Mouse (Mus musculus) layer of hippocampus, adult 2 months (tissue): ENCODE data around the gene Kat2b. TPM values are rescaled to one million over a fixed set of nuclear protein-coding genes. Genes with fewer than 3 reads are reported as not detected.
"Not testable (repeated sequence)": the region's sequence is repeated elsewhere in the genome, so short reads cannot be mapped to it uniquely, and the experiment has no call there.

Experiments
- DNase-seq, 2 experiments: peaks; one replicate each; pipeline ENCODE4 v3.0.0; 2022; ENCODE audit warnings: low spot score in 2 of 2
- H3K27ac ChIP-seq: fragments of 200-600 bp; 2 replicates; pipeline ENCODE4 v1.8.1; 2022
- H3K4me3 ChIP-seq: fragments of 200-600 bp; 2 replicates; pipeline ENCODE4 v1.8.1; 2022; ENCODE audit warnings: mild to moderate bottlenecking
- CTCF ChIP-seq: fragments of 200-600 bp; conservative IDR thresholded peaks from 2 replicates; pipeline ENCODE4 v1.8.1; 2022; ENCODE audit warnings: antibody characterized with exemption, mild to moderate bottlenecking, moderate library complexity
- total RNA-seq, 2 experiments: library from RNA; stranded (reverse); gene quantifications; 2 replicates each; pipeline ENCODE4 v1.2.3; 2021

Gene Kat2b
- total RNA-seq, 2 experiments from 2014 or later = 12.7 to 20.3 TPM

DNA sequence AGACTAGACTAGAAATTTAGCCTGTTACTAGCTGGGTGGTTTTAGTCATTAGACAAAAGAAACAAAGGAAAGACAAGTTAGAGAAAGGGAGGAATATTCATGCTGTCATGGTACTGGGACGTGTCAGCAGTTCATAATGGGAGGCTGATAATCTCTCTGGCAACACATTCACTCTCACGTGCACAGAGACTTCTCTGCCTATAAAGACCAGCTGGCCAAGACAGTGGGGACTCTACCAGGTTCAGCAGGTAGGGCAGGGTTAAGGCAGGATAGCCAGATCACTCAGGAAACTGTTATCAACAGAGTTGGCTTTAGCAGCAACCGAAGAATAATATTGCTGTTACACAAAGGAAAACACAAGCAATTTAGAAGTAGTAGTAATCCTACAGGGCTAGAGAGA lies 9.2 kb upstream of the Kat2b start:
- Histone ChIP-seq H3K4me3 (no peak overlapping the region), H3K27ac (no peak overlapping the region)
- no peak for TF ChIP-seq CTCF
- no peak for DNase-seq

DNA sequence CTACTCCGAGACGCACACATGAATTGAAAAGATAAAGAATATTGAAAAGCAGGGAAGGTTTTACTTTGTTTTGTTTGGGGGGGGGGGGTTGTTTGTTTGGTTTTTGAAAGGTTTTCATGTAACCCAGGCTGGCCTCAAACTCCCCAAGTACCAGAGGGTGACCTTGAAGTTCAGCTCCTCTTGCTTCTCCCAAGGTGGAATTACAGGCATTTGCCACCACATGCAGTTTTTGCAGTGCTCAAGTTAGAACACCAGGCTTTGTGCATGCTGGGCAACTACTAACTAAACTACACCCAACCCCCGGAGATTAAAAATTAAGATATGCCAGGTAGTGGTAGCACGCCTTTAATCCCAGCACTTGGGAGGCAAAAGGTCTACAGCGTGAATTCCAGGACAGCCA lies 7.0 kb upstream of the Kat2b start:
- Histone ChIP-seq H3K4me3 (no peak overlapping the region), H3K27ac (no peak overlapping the region)
- TF ChIP-seq CTCF = no peak
- DNase-seq = no peak

DNA sequence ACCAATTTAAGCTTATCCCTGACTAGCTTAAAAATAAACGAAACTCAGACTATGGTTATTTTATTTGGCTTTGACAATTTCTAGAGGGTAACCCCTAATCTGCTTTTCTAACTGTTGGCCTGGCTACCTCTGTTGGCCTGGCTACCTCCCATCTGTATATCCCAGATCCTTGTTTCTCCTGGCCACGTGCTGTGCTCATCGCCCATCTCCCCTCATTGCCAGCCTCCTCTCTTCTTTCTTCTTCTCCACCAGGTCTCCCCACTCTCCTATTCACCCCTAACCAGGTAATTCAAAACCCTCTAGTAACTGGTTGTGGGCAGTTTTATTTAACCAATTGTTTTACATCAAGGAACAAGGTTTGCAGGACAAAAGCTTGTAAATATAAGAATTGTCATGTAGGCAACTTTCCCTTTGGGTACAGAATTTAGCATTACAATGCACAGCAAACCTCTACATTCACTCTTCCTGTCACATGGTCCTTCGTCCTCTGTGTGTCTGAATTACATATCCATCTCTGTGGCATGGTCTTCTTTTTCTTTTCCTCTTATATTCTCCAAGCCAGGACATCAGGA lies 5.1 kb upstream of the Kat2b start:
- TF ChIP-seq CTCF = no peak
- Histone ChIP-seq H3K4me3 (no peak overlapping the region), H3K27ac (no peak overlapping the region)
- no peak for DNase-seq

DNA sequence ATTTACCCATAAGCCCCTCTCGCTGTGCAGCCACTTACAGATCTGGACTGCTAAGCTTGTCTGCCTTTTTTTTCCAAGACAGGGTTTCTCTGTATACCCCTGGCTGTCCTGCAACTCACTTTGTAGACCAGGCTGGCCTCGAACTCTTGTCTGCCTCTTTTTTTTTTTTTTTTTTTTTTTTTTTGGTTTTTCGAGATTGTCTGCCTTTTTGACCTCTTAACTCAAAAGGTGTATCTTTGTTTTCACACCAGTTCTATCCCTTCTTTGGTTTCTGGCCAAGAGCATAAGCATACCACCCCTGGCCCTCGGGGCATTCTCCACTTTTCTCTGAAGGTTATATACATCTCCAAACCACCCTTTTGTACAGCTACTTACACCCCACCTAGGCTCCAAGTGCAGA lies 1.8 kb upstream of the Kat2b start:
- no peak for TF ChIP-seq CTCF
- no peak for DNase-seq
- H3K4me3 ChIP-seq = no peak overlapping the region
- no peak overlapping the region for H3K27ac ChIP-seq

DNA sequence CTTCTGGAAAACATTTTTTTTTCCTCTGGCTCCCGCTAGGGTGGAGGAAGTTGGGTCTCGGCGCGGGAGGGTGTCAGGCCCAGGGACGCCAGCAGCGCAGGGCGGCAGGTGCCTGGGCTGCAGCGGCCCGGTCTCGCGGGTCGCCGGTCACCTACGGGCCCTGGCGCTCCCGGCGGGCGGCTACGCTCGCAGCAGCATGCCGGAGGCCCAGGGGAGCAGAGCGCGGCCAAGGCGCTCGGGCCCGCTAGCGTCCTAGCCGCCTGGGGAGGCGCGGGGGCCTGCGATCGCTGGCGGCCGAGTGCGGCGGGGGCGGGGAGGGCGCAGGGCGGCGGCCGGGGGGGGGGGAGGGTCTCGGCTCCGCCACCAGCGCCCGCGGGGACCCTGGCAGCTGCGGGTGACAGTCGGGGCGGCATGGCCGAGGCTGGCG lies 271 bp downstream of the Kat2b start:
- peak; percentile 60 for TF ChIP-seq CTCF
- Histone ChIP-seq H3K4me3 (peak overlapping the region; percentile 66), H3K27ac (peak overlapping the region; percentile 93)
- DNase-seq = peak in 1 of 2 experiments; percentile 41

DNA sequence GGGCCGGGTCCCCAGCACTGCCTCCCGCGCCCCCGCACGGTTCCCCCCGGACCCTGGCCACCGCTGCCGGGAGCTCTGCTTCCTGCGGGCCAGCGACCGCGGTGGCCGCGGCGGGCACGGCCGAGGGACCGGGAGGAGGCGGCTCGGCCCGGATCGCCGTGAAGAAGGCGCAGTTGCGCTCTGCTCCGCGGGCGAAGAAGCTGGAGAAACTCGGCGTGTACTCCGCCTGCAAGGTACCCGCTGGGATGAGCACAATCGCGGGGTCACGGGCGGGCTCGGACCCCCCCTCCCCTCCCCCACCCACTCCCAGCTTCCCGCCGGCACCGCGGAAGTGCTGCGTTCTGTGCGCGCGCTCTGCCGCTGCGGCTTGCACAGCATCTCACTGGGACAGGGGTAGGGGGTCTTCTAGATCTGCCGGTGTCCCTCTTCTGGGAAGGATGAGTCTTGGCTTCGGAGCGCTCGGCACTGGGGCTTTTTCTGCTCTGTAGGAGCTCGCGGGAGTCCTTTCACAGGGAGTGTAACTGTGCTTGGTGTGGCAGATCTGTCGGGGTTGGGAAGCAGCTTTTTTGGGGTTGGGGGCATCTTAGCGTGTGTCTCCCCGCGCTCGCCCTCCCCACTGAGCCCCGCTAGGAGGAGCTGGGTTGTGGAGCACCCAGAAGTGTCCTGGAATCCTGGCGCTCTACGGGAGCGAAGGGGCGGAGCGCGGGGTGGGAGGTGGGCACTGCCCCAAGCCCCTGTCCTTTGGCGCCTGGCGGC lies 863 bp downstream of the Kat2b start:
- Histone ChIP-seq H3K27ac (peak overlapping the region; percentile 93), H3K4me3 (peak overlapping the region; percentile 66)
- TF ChIP-seq CTCF = peak; percentile 51
- no peak for DNase-seq

DNA sequence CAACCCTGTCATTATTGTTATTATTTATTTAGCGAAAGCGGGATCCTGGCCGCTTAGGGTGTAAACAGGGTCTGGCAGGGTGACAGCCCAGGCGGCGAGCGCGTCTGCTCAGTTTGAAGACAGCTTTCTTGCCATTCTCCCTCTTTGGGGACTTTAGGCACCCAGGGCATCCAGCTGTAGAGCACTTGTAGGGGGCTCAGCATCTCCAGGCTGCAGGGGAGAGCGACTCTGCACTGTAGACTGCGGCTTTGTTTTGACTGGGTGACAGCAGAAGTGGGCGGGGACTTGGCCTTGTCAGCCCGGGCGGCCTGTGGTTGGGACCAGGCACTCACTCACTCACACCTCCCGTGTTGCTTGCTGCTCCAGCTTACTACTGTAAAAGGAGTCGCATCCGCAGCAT lies 1.5 kb downstream of the Kat2b start:
- TF ChIP-seq CTCF = no peak
- DNase-seq = peak; percentile 53 to 66
- Histone ChIP-seq H3K4me3 (peak overlapping the region; percentile 66), H3K27ac (peak overlapping the region; percentile 93)

DNA sequence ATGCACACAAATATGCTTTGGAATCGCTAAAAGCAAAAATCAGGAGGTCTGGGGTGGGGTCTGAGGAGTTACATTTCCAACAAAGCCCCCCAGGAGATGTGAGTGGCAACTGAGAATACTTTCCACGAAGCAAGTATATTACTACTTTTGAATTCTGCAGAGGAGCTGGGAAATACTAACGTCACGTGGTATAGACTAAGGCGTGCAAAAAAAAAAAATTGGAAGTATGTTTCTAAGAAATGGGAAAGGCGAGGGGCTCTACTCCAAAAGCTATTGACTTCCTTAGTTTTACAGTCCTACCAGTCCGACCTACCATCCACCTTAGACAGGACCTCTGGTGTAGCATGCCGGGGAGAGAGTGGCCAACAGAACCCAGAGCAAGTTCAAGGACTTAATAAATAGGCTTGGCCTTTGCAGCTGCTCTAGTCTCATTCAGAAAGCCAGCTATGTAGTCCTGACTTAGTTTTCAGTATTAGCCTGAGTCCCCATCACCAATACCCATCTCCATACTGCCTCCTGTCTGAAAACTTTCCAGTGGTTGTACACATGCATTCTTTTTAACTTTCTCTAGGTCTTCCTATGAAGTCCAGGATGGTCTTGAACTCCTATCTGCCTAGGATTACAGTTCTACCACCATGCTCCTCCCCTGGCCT lies 2.2 kb downstream of the Kat2b start:
- no peak for DNase-seq
- TF ChIP-seq CTCF = no peak
- Histone ChIP-seq H3K27ac (peak overlapping the region; percentile 93), H3K4me3 (peak overlapping the region; percentile 66)

DNA sequence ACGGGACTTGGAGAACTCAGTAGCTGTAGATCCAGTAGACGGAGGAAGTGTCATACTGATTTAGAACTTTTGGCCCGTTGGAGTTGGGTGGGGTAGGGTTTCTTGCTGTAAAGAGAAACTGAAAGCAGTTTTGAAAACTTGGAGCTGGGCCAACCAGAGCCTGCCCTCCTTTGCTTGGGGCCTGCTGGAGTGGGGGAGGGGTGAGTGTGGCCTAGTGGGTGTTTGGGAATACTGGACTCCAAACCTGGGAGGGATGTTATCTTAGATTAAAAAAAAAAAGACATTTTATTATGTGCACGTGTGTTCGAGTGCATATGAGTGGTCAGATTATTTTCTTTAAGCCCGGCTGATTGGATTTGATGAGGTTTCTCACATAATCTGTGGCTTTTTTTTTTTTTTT lies 3.2 kb downstream of the Kat2b start:
- TF ChIP-seq CTCF = no peak
- Histone ChIP-seq H3K4me3 (peak overlapping the region; percentile 28; the same call in 1 of the 2 replicates), H3K27ac (peak overlapping the region; percentile 93; the same call in 1 of the 2 replicates)
- DNase-seq = no peak

DNA sequence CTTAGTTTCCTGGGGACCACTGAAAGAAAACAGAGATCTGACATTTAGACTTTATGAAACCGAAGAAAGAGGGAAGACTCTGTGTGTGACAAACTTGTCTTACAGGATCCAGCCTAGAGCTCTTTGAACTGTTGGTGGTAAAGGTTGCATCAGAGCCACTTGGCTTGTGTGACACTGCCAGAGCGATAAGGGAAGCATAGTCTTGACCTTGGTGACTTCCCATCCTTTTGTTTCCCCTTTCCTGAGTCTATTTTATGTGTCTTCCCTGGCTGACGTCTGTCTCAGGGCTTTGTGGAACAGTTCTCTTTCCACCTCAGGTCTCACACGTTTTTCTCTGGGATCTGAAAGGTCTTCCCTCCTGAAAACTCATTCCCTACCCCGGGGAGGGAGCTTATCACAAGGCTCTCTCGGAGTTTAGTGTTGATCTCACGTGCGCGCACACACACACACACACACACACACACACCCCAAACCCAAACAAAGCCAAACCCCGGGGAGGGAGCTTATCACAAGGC lies 3.8 kb downstream of the Kat2b start:
- no peak for DNase-seq
- Histone ChIP-seq H3K4me3 (no peak overlapping the region), H3K27ac (no peak overlapping the region)
- no peak for TF ChIP-seq CTCF

DNA sequence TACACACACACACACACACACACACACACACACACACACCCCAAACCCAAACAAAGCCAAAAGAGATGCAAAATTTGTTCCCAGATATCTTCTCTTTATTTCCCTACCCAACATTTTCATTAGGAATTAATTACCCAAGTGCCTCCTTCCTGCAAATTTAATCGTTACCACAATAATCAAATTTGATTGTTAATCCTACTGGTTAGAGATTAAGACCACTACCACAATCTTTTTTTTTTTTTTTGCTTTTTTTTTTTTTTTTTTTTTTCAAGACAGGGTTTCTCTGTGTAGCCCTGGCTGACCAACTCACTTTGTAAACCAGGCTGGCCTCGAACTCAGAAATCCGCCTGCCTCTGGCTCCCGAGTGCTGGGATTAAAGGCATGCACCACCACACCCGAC lies 4.3 kb downstream of the Kat2b start:
- not testable (repeated sequence) for H3K27ac ChIP-seq, DNase-seq, H3K4me3 ChIP-seq

DNA sequence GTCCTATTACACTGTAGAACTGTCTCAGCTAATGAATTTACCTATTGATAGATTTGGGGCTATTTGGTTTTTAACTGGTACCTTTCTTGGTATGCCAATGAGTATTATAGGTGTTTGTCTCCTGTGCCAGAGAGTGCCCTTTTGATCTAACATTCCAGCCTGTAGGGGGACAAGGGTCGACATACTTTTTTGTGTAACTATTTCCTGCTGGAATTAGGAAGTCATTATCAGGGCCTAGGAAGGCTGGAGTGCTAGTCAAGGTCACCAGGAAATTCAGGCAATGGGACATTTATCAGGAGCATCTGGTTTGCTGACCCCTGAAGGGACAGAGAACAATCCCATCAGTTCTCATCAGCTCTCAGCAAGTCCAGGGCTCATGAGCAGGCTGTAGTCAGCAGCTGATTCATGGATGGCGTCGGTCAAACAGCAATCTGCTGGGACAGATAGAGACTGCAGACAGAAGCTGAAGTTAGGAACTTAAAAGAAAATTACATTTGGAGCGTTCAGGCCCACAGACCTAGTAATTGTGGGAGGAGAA lies 6.4 kb downstream of the Kat2b start:
- peak; percentile 33 for TF ChIP-seq CTCF
- DNase-seq = no peak
- Histone ChIP-seq H3K4me3 (no peak overlapping the region), H3K27ac (no peak overlapping the region)

DNA sequence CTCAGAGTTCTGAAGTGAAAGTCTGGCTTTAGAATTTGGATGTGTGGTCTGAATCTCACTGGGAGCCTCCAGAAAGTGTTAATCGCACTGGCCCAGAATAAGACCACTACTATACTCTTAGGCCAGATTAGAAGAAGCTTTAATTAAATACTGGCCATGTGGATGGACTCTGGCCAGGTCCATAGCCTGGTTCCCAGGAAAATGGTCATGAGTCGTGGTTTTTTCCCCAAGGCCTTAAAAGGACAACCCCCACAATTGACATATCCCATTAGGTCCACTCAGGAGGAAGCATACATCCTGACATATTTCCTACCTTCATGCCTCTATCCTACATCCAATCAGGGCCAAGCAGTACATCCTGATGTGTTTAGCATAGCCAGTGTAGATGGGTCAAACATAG lies 10.5 kb downstream of the Kat2b start:
- Histone ChIP-seq H3K27ac (no peak overlapping the region), H3K4me3 (no peak overlapping the region)
- DNase-seq = no peak
- no peak for TF ChIP-seq CTCF
